Mouse (Mus musculus) midbrain, embryonic 16.5 days (tissue): ENCODE data around the gene Sptbn4. TPM values are rescaled to one million over a fixed set of nuclear protein-coding genes. Genes with fewer than 3 reads are reported as not detected.

ENCODE experiments used
- ATAC-seq: fragments of 200-750 bp; cut with Nextera tagmentation; 2 replicates; pipeline ENCODE4 v1.8.0; 2017; ENCODE audit warnings: moderate TSS enrichment
- H3K27ac ChIP-seq: fragments of 300-500 bp; sonication (generic); 2 replicates; pipeline ENCODE4 v1.5.1; 2014; ENCODE audit warnings: mild to moderate bottlenecking, low read length, mixed read lengths
- H3K27me3 ChIP-seq: fragments of 300-500 bp; sonication (generic); 2 replicates; pipeline ENCODE4 v1.6.1; 2014; ENCODE audit warnings: low read depth, low read length, mixed read lengths; ENCODE audit not compliant: control insufficient read depth, insufficient read depth
- H3K36me3 ChIP-seq: fragments of 300-500 bp; sonication (generic); 2 replicates; pipeline ENCODE4 v1.6.1; 2014; ENCODE audit warnings: mild to moderate bottlenecking, low read length, moderate library complexity, mixed read lengths; ENCODE audit not compliant: control insufficient read depth, insufficient read depth
- H3K4me1 ChIP-seq: fragments of 300-500 bp; sonication (generic); 2 replicates; pipeline ENCODE4 v1.6.1; 2014; ENCODE audit warnings: mild to moderate bottlenecking, low read length, mixed read lengths; ENCODE audit not compliant: control insufficient read depth, insufficient read depth
- H3K4me2 ChIP-seq: fragments of 300-500 bp; sonication (generic); 2 replicates; pipeline ENCODE4 v1.6.1; 2014; ENCODE audit warnings: mild to moderate bottlenecking, low read length, mixed read lengths
- H3K4me3 ChIP-seq: fragments of 300-500 bp; sonication (generic); 2 replicates; pipeline ENCODE4 v1.5.1; 2014; ENCODE audit warnings: low read depth, mild to moderate bottlenecking, low read length, moderate library complexity, mixed read lengths
- H3K9ac ChIP-seq: fragments of 300-500 bp; sonication (generic); 2 replicates; pipeline ENCODE4 v1.6.1; 2014; ENCODE audit warnings: low read depth, low read length, mixed read lengths
- H3K9me3 ChIP-seq: fragments of 300-500 bp; sonication (generic); replicated peaks from 2 replicates; pipeline ENCODE4 v1.6.1; 2014; ENCODE audit warnings: mild to moderate bottlenecking, low read length, mixed read lengths; ENCODE audit not compliant: control insufficient read depth, poor library complexity, severe bottlenecking
- WGBS: fragments of 180-500 bp; shearing (Covaris S2); extraction: QIAGEN DNeasy Blood & Tissue Kit; methylation state at CpG from one replicate; pipeline ENCODE4 v1.1.7; 2014; 5-methylcytosine and 5-hydroxymethylcytosine counted together
- polyA plus RNA-seq: library from polyadenylated mRNA; unstranded; fragments of >200 nt; fragmentation: Nextera tagmentation; extraction: Ambion mirVana; gene quantifications from 2 replicates; pipeline ENCODE4 v1.2.1, GENCODE M21; 2015

Sptbn4 gene
- polyA plus RNA-seq, 1 experiment from 2014 or later, result 3.1 TPM

DNA sequence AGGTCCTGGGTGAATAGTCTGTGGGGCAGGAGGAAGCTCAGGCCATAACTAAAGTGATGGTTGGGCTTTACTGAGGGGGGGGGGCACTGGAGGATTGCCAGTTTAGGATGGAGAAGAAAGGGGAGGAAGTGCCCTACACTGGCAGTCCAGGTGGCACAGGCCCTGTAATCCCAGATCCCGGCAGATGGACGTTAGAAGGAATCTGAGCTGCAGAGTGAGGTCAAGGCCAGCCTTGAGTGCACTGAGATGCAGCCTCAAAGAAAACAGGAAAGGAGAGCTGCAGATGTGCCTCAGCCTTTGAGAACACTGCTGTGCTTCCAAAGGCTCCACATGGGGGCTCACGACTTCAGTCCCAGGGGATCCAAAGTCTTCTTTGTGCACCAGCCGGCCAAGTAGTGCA, 20.2 kb upstream of the Sptbn4 start:
- Histone ChIP-seq H3K27me3 (no peaks in the 10 kb centered on the region), H3K4me3 (no peak overlapping the region), H3K27ac (no peak overlapping the region), H3K4me2 (no peak overlapping the region), H3K9ac (no peak overlapping the region), H3K9me3 (no peaks in the 10 kb centered on the region), H3K36me3 (no peaks in the 10 kb centered on the region), H3K4me1 (peaks cover 2% of the 10 kb centered on the region; the same call in 1 of the 2 replicates)
- 26% methylated on average over 4 of the region's 4 CpGs for WGBS
- ATAC-seq, result no peak

- Histone ChIP-seq H3K4me3 (no peak overlapping the region), H3K27ac (no peak overlapping the region), H3K4me2 (no peak overlapping the region), H3K4me1 (no peaks in the 10 kb centered on the region), H3K9me3 (no peaks in the 10 kb centered on the region), H3K9ac (no peak overlapping the region), H3K36me3 (no peaks in the 10 kb centered on the region), H3K27me3 (no peaks in the 10 kb centered on the region)
- WGBS, result 87% methylated on average over 6 of the region's 6 CpGs
- no peak for ATAC-seq
These were observed 13.0 kb upstream of the Sptbn4 start for GRCm38 (mm10) chr7:27460477-27460876.

DNA sequence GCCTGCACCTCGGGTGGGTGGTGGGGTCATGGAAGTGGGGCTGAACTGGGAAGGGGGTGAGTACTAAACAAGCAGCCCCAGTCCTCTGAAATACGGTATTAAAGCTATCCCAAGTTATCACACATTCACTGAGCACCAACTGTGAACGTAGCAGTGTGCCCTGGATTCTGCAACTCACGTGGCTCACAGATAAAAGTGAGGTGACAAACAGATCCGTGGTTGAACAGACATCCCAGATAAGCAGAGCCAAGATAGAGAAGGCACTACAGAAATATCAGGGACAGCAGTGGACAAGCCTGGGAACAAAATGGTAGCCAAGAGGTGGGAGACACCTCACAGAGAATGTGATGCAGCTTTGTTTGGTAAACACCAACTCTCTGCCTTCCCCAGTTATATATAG, 12.2 kb upstream of the Sptbn4 start:
- Histone ChIP-seq H3K9ac (no peak overlapping the region), H3K9me3 (no peaks in the 10 kb centered on the region), H3K27ac (no peak overlapping the region), H3K36me3 (no peaks in the 10 kb centered on the region), H3K4me2 (no peak overlapping the region), H3K4me3 (no peak overlapping the region), H3K27me3 (no peaks in the 10 kb centered on the region), H3K4me1 (no peaks in the 10 kb centered on the region)
- 90% methylated on average over 5 of the region's 5 CpGs for WGBS
- ATAC-seq, result no peak

DNA sequence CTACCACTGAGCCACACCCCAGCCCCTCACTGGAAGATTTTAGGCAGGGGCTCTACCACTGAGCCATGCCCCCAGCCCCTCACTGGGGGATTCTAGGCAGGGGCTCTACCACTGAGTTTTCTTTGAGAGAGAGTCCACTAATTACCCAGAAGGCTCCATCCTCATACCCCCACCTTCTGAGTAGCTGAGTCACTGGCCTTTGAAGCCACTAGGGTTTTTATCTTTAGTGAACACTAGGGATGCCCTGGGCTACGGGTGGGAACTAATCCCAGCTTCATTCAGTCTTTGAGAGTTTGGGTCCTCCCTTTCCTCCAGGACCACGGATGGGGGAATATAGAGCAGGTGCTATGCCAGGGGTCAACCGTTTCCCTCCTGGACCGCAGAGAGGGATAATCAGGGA, 11.1 kb upstream of the Sptbn4 start:
- H3K36me3 ChIP-seq, result no peaks in the 10 kb centered on the region
- 84% methylated on average over 4 of the region's 4 CpGs for WGBS
- no peaks in the 10 kb centered on the region for H3K27me3 ChIP-seq
- no peak overlapping the region for H3K9ac ChIP-seq
- no peak for ATAC-seq
- H3K27ac ChIP-seq, result no peak overlapping the region
- H3K9me3 ChIP-seq, result no peaks in the 10 kb centered on the region
- H3K4me2 ChIP-seq, result no peak overlapping the region
- H3K4me1 ChIP-seq, result no peaks in the 10 kb centered on the region
- H3K4me3 ChIP-seq, result no peak overlapping the region

DNA sequence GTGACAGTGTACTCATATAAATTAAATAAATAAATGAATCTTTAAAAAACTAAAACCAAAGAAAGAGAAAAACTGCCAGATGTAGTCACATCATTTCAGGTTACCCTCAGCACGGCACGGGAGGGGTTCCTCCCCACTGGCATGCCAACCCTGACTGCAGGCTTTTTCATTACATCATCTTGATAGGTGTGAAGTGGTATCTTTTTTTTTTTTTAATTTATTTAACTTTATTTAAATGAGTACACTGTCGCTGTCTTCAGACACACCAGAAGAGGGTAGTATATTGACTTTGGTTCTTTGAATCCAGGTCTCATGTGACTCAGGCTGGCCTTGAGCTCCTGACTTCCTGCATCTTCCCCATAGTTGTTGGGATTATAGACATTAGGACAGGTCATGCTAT, 7.8 kb upstream of the Sptbn4 start:
- Histone ChIP-seq H3K9ac (no peak overlapping the region), H3K36me3 (no peaks in the 10 kb centered on the region), H3K27ac (no peak overlapping the region), H3K4me1 (no peaks in the 10 kb centered on the region), H3K27me3 (no peaks in the 10 kb centered on the region), H3K4me3 (no peak overlapping the region), H3K9me3 (no peaks in the 10 kb centered on the region), H3K4me2 (no peak overlapping the region)
- no peak for ATAC-seq
- 93% methylated on average over 3 of the region's 3 CpGs for WGBS

DNA sequence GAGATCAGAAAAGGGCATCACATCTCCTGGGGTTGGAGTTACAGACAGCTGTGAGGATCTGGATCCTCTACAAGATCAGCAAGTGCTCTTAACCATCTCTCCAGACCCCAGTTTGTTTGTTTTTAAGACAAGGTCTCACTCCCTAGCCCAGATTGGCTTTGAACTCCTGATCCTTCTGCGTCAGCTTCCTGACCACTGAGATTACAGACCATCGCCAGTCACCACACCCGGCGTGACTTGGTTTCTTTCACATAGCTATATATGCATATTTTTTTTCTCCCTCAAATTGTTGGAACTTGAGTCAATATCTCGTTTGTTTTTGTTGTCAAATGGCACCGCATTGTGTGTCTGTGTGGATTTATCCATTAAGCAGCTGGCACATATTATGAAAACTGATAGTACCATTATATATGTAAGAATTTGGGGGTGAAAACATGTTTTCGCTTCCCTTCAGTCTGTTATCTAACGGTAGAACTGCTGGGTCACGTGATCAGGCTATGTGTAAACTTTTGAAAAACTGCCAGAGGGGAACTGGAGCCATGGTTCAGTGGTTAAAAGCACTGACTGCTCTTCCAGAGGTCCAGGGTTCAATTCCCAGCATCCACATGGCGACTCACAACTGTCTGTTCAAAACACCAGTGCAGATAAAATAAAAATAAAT, 7.1 kb upstream of the Sptbn4 start:
- H3K9me3 ChIP-seq, result no peaks in the 10 kb centered on the region

DNA sequence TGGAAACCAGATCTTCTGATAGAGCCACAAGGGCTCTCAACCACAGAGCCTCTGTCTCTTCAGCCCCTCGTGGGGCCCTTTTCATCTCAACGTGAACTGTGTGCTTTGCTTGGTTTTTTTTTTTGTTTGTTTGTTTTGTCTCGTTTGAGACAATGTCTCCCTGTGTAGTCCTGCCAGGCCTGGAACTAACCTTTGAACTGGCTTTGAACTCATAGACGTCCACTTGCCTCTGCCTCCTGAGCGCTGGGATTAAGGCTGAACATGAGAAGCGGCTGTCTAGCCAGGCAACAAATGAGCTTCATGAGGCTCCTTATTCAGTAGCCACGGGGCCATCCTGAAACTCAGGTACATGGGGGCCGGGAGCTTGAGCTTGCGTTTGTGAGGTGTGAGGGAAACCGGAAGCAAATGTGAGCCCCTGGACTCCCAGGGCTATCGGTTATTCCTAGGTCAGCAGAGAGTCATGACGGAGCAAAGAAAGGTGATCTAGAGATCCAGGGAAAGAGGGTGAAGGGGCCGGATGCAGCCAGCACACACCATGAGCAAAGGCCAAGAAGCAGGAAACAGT, 4.8 kb upstream of the Sptbn4 start:
- no peak overlapping the region for H3K4me2 ChIP-seq
- no peaks in the 10 kb centered on the region for H3K9me3 ChIP-seq
- H3K9ac ChIP-seq, result no peak overlapping the region
- no peaks in the 10 kb centered on the region for H3K36me3 ChIP-seq
- H3K4me3 ChIP-seq, result no peak overlapping the region
- H3K4me1 ChIP-seq, result peaks cover 2% of the 10 kb centered on the region; the same call in 1 of the 2 replicates
- H3K27ac ChIP-seq, result no peak overlapping the region
- no peak for ATAC-seq
- 53% methylated on average over 13 of the region's 13 CpGs for WGBS
- no peaks in the 10 kb centered on the region for H3K27me3 ChIP-seq

More for the DNA sequence above, 7.1 kb upstream of the Sptbn4 start:
- no peaks in the 10 kb centered on the region for H3K27me3 ChIP-seq
- H3K9ac ChIP-seq, result no peak overlapping the region
- no peak overlapping the region for H3K27ac ChIP-seq
- H3K4me3 ChIP-seq, result no peak overlapping the region
- no peaks in the 10 kb centered on the region for H3K4me1 ChIP-seq
- no peaks in the 10 kb centered on the region for H3K36me3 ChIP-seq
- H3K4me2 ChIP-seq, result no peak overlapping the region
- no peak for ATAC-seq
- WGBS, result 79% methylated on average over 10 of the region's 10 CpGs

DNA sequence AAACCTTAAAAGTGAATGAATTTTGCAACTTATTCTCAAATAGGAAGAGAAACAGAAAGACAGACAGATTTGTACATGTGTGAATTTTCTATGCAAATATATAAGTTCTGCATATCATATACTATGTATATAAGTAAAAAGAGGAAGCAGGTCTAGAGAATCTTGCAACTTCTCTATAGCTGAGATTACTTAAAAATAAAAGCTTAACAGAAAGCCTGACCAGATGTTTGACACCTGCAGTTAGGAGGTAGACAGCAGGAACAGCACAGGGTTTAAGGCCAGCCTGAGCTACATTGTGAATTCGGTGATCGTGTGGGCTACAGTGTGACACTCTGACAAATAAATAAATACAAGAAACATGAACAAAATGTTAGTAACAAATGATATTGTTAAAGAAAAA, 3.9 kb upstream of the Sptbn4 start:
- Histone ChIP-seq H3K9me3 (no peaks in the 10 kb centered on the region), H3K9ac (no peak overlapping the region), H3K4me1 (peaks cover 7% of the 10 kb centered on the region; the same call in 1 of the 2 replicates), H3K27me3 (no peaks in the 10 kb centered on the region), H3K4me3 (no peak overlapping the region), H3K4me2 (no peak overlapping the region), H3K36me3 (no peaks in the 10 kb centered on the region), H3K27ac (no peak overlapping the region)
- no peak for ATAC-seq
- 95% methylated on average over 2 of the region's 2 CpGs for WGBS

- Histone ChIP-seq H3K4me3 (no peak overlapping the region), H3K27ac (no peak overlapping the region), H3K9me3 (no peaks in the 10 kb centered on the region), H3K4me2 (no peak overlapping the region), H3K36me3 (no peaks in the 10 kb centered on the region), H3K27me3 (no peaks in the 10 kb centered on the region), H3K9ac (no peak overlapping the region), H3K4me1 (peaks cover 11% of the 10 kb centered on the region)
- 58% methylated on average over 10 of the region's 10 CpGs for WGBS
- ATAC-seq, result no peak
These were observed 1.9 kb upstream of the Sptbn4 start for GRCm38 (mm10) chr7:27449256-27449862.
